Mouse (Mus musculus) left cerebral cortex, adult 9 months (tissue): Measurements from ENCODE around the gene Noct.

Source experiments
- DNase-seq, 2 experiments: peaks; one replicate each; pipeline ENCODE4 v3.0.0; 2022; ENCODE audit warnings: low spot score in 2 of 2

The Noct gene

DNA sequence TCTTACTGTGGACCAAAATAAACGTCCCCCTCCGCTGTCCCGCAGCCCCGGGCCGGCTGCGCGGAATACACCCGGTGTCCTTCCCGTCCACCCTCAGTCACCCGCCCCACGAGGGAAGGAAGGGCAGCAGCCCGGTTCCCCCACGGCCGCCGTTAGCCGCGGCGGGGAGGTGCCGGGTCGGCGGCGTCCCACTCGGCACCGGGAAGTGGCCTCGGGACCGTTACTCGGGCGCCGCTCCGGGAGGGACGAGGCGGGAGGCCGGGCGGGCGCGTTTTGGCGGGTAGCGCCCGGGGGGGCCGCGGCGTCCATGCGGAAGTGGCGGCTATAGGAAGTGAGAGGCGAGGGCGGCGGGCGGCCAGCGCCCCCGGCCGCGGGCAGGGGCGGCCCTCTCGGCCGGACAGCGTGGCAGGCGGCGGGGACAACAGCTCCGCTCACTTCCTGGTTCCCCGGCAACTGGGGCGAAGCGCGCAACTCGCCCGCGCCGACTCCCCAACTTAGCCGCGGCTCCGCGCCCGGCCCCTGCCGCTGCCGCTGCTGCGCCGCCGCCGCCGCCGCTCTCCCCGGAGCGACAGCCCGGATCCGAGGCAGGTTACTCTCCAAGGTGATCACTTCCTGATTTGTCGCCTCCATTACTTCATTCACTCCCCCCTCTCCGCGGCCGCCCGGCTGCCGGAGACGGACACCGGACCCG, 52.3 kb downstream of the Noct start:
- DNase-seq, result peak; percentile 28 to 30

DNA sequence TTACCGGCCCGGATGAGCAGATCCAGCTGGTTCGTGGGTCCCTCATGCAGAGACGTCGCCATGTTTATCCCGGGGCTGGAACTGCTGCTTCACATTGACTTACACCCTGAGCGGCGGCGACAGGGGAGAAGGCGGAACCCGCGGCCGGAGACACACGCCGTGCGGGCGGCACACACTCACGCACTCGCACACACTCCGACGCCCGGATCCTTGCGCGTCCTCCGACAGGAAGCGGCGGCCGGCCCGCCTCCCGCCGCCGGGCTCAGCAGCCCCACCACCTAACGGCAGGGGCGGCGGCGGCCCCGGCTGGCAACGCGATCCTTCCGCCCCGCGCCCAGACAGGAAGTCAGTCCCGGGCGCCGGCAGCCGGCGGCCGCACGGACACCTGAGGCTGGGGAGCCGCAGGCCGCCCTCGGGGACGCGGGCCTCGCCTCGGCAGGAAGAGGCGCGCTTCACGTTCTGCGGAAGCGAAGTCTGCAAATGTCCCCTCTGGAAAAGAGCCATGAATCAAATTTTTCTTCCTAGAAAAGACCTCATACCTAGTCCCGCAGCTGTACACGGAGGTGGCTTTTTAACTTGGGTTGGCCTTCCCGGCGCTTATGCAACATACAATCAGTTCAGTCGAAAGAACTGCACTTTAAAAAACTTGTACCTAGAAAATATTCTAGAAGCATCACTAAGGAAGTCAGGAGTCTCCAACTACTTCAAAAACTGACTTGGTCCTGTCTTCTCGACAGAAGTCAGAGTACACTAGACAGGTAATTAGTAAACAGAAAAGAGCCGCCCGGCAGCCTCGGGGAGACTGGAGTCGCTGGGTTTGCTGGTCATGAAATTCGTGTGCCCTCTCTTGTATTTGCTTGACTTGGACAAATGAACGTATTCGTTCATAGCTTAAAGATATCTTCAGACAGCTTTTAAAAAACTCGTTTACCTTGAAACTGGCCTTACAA, 53.2 kb downstream of the Noct start:
- DNase-seq, result peak; percentile 63 to 79

DNA sequence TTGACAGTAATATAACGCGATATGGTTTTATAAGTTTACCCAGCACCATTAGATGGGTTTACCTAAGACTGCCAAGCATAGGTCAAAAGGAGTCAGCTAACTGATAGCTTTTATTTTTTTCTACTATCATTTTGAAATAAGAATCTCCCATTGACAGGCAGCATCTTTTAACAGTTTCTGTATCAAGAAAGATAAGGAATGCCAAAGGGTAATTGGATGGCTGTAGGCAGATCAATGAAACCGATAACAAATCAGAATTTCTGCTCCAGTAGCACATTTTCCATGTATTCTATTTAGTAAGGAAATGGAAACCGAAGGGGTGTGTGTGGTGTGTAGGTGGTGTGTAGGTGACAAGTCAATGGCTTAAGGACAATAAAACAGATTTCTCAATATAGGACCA, 54.2 kb downstream of the Noct start:
- DNase-seq, result no peak

DNA sequence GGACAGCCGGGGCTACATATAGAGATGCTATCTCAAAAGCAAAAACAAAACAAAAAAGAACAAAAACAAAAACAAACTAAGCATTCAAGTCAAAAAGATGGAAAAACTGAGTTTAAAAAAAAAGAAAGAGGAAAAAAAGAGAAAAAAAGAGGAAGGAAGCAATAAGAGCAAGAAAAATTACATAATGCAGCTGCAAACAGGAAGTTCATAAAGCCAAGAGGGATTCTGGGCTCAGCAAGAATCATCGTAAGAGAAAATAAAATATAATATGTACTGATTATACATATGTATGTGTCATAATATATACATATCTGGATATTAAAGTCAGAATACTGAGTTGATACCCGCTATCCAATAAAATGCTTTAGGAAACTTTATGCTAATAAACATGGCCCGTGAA, 57.5 kb downstream of the Noct start:
- no peak for DNase-seq

DNA sequence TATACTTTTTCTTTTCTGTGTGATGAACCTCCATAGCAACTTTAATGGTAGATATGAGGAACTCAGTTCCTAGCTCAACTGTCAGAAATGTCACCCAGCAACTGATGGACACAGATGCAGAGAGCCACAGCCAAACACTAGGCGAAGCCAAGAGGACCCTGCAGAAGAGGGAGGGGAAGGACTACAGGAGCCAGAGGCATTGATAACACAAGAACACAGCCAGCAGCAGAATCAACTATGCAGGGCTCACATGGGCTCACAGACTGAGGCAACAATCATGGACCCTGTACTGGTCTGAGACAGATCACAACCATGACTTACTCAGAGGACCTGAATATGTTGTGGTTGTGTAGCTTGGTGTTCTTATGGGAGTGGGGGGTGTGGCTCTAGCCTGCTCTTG, 60.1 kb downstream of the Noct start:
- no peak for DNase-seq

DNA sequence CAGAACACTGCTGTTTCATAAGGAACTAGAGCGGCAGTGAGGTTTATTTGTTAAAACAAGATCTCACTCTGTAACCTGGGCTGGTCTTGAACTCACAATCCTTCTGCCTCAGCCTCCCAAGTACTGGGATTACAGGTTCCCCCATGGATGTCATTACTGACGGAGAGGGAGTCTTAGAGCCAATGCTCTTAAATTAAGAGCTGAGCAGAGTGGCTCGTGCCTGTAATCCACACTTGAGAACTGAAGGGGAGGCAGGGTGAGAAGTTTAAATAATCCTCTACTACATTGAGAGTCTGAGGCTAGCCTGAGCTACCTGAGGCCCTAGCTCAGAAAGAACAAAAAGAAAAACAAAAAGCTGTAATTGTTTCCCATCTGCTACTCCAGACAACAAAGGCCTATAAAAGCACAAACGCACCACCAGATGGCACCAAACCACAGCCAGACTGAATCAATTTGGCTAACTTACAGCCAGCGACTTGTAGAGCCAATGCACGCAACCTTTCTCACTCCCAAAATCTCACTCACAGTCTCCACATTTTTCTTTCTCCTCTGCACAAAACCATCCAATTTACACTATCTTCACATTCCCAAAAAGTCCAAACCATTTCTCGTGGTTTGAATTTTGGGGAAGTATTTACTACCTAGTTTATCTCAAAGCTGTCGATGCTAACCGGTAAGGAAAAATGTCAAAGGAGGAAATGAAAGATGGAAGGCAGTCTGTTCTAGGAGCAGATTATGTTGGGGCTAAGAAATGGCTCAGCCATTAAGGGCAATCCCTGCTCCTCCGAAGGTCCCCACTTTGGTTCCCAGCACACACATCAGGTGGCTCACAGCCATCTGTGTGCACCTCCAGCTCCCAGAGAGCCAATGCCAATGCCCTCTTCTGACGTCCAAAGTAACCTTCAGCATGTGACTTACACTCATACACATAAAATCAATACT, 64.9 kb downstream of the Noct start:
- peak in 1 of 2 experiments; percentile 91 for DNase-seq

DNA sequence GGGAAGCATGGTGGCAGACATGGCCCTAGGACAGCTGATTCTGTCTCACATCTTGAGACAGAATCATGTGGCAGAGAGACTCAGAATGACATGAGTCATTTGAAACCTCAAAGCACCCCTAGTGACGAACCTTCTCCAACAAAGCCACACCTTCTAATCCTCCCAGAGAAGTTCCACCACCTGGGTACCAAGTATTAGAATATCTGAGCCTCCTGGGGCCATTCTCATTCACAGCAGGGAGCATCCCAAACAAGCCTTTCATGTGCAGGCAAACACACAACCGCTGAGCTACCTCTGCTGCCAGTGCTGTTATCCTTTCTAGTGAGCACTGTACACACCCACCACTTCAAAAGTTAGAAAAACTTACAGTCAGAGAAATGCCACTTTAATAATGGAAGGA, 70.0 kb downstream of the Noct start:
- no peak for DNase-seq

DNA sequence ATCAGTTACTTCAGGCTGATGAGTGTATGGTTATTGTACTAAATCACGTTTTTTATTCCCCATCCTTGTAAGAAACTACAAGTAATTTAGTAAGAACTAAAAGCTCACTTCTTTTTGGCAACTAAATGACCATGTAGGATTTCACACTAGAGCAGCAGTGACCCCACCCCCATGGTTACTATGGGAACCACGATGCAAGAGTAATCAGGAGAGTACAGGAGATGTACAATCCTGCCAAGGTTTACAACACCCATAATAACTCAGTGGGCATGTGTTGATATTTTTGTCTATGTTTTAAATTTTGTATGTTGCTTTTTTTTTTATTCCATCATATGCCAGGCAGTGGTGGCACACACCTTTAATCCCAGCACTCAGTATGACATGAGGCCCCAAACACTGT, 71.0 kb downstream of the Noct start:
- DNase-seq, result peak in 1 of 2 experiments; percentile 46

DNA sequence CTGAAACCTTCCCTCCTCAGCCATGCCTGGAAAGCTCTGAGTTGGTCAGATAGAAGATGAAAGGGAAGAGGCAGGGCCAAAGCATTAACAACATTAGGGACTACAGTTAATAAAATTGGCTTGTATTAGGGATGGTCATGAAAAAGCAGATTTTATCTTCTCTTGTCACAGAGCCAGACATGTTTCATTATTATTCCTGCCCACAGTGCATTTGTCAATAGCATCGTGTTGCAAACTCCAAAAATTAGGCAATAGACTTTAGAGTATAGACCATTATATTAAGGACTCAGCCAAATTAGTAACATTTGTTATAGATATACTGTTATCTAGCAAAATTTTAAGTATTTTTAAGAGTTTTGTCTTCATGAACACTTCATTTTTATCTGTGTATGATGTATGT, 72.5 kb downstream of the Noct start:
- DNase-seq, result no peak
